Mouse (Mus musculus) G1E (cell line): ENCODE measurements around the gene Slc5a2.

Source experiments
- CTCF ChIP-seq: IDR thresholded peaks from 2 replicates; pipeline ENCODE4 v1.5.1; 2012; ENCODE audit warnings: low read depth, low read length, inconsistent platforms, mixed read lengths
- POLR2AphosphoS5 ChIP-seq: IDR thresholded peaks from 2 replicates; pipeline ENCODE4 v1.6.1; 2012; ENCODE audit warnings: low read depth, low read length, inconsistent platforms; ENCODE audit not compliant: insufficient replicate concordance

GRCm38 (mm10) chr7:128245547-128245946 lies 19.9 kb upstream of the Slc5a2 start:
- TF ChIP-seq CTCF (no peak), POLR2AphosphoS5 (no peak)
